Mouse (Mus musculus) CH12.LX (cell line): ENCODE data around the gene Rab23. TPM values are rescaled to one million over a fixed set of nuclear protein-coding genes. Genes with fewer than 3 reads are reported as not detected.

Experiments used
- DNase-seq: peaks from one replicate; pipeline ENCODE4 v3.0.0-alpha.2; 2013; ENCODE audit errors: extremely low read depth
- H3K27ac ChIP-seq: 2 replicates; pipeline ENCODE4 v1.5.1; 2012; ENCODE audit warnings: low read depth, mild to moderate bottlenecking, control low read depth, moderate library complexity; ENCODE audit not compliant: insufficient read depth
- H3K27me3 ChIP-seq: replicated peaks from 2 replicates; pipeline ENCODE3; 2012; ENCODE audit warnings: inconsistent platforms
- H3K36me3 ChIP-seq, 2 experiments: replicated peaks in 1 of 2; 2 replicates each; pipeline versions ENCODE3 to v1.6.1; 2012; ENCODE audit warnings: inconsistent platforms in 1 of 2, low read length in 1 of 2, mild to moderate bottlenecking in 1 of 2, mixed read lengths in 1 of 2, moderate library complexity in 1 of 2; ENCODE audit not compliant: control insufficient read depth in 1 of 2, insufficient read depth in 1 of 2
- H3K4me1 ChIP-seq, 2 experiments: 2 replicates each; pipeline ENCODE4 v1.6.1; 2012; ENCODE audit warnings: inconsistent platforms in 1 of 2, moderate library complexity in 1 of 2; ENCODE audit not compliant: insufficient read depth in 2 of 2, control insufficient read depth in 1 of 2
- H3K4me2 ChIP-seq: 2 replicates; pipeline ENCODE4 v1.6.1; 2012; ENCODE audit warnings: low read depth, mild to moderate bottlenecking, control low read depth; ENCODE audit not compliant: poor library complexity, insufficient read depth, severe bottlenecking
- H3K4me3 ChIP-seq, 3 experiments: fragments of 150-350 bp in 1 of 3; sonication (generic) in 1 of 3; replicated peaks in 1 of 3; 2 replicates each; pipeline versions ENCODE3 to v1.5.1; 2011 to 2012; ENCODE audit warnings: low read depth in 2 of 3, low read length in 2 of 3, mild to moderate bottlenecking in 2 of 3, moderate library complexity in 2 of 3, control low read depth in 1 of 3, improper control_type of control experiment in 1 of 3, inconsistent platforms in 1 of 3, mixed read lengths in 1 of 3; ENCODE audit not compliant: poor library complexity in 1 of 3
- H3K79me2 ChIP-seq: replicated peaks from 2 replicates; pipeline ENCODE4 v1.6.1; 2012; ENCODE audit warnings: mild to moderate bottlenecking, moderate library complexity; ENCODE audit not compliant: control insufficient read depth, poor library complexity, insufficient read depth, severe bottlenecking; ENCODE audit errors: extremely low read depth
- H3K9ac ChIP-seq: 2 replicates; pipeline ENCODE4 v1.6.1; 2012; ENCODE audit warnings: low read depth, mild to moderate bottlenecking, control low read depth, moderate library complexity; ENCODE audit not compliant: insufficient read depth
- H3K9me3 ChIP-seq: replicated peaks from 2 replicates; pipeline ENCODE3; 2012; ENCODE audit warnings: low read length, inconsistent platforms, mixed read lengths
- BHLHE40 ChIP-seq: IDR thresholded peaks from 2 replicates; pipeline ENCODE4 v1.6.1; 2011; ENCODE audit warnings: mild to moderate bottlenecking, low read depth, low read length, improper control_type of control experiment
- CTCF ChIP-seq, 2 experiments: IDR thresholded peaks in 1 of 2; conservative IDR thresholded peaks in 1 of 2; 2 replicates each; pipeline ENCODE4 v1.5.1; 2011 to 2012; ENCODE audit warnings: low read depth in 2 of 2, low read length in 2 of 2, improper control_type of control experiment in 1 of 2, inconsistent platforms in 1 of 2, mild to moderate bottlenecking in 1 of 2, moderate library complexity in 1 of 2
- ETS1 ChIP-seq: conservative IDR thresholded peaks from 2 replicates; pipeline ENCODE4 v1.6.1; 2012; ENCODE audit warnings: low read depth, mild to moderate bottlenecking, inconsistent platforms, low read length, improper control_type of control experiment, moderate library complexity
- GABPA ChIP-seq: IDR thresholded peaks from 2 replicates; pipeline ENCODE4 v1.6.1; 2012; ENCODE audit warnings: low read depth, low read length, improper control_type of control experiment, inconsistent platforms; ENCODE audit not compliant: insufficient replicate concordance
- KAT2A ChIP-seq: IDR thresholded peaks from 2 replicates; pipeline ENCODE4 v1.6.1; 2012; ENCODE audit warnings: low read length, improper control_type of control experiment, inconsistent platforms; ENCODE audit not compliant: insufficient replicate concordance
- MAFK ChIP-seq: IDR thresholded peaks from 2 replicates; pipeline ENCODE4 v1.6.1; 2011; ENCODE audit warnings: low read length, improper control_type of control experiment; ENCODE audit not compliant: insufficient replicate concordance
- NELFE ChIP-seq: IDR thresholded peaks from 2 replicates; pipeline ENCODE4 v1.6.1; 2011; ENCODE audit warnings: low read depth, low read length, improper control_type of control experiment
- POLR2A ChIP-seq: IDR thresholded peaks from 2 replicates; pipeline ENCODE4 v1.6.1; 2011; ENCODE audit warnings: low read depth, mild to moderate bottlenecking, improper control_type of control experiment, low read length
- POLR2AphosphoS2 ChIP-seq: IDR thresholded peaks from 2 replicates; pipeline ENCODE4 v1.6.1; 2011; ENCODE audit warnings: low read depth, low read length, improper control_type of control experiment
- RAD21 ChIP-seq: IDR thresholded peaks from 2 replicates; pipeline ENCODE4 v1.6.1; 2011; ENCODE audit warnings: low read depth, mild to moderate bottlenecking, low read length, improper control_type of control experiment, moderate library complexity
- RCOR1 ChIP-seq: conservative IDR thresholded peaks from 2 replicates; pipeline ENCODE4 v1.6.1; 2012; ENCODE audit warnings: low read depth, mild to moderate bottlenecking, inconsistent platforms, low read length, improper control_type of control experiment
- SIN3A ChIP-seq: IDR thresholded peaks from 2 replicates; pipeline ENCODE4 v1.6.1; 2012; ENCODE audit warnings: low read length, improper control_type of control experiment, inconsistent platforms
- SMC3 ChIP-seq: IDR thresholded peaks from 2 replicates; pipeline ENCODE4 v1.6.1; 2011; ENCODE audit warnings: low read depth, low read length, improper control_type of control experiment
- TBP ChIP-seq: conservative IDR thresholded peaks from 2 replicates; pipeline ENCODE4 v1.6.1; 2011; ENCODE audit warnings: low read depth, low read length, improper control_type of control experiment
- dilution Hi-C: fragments of 300-500 bp; cut with MboI; formaldehyde crosslinking; loops from 2 replicates; pipeline ENCODE4 v1.14.3; 2020; ENCODE audit warnings: low sequenced_read_pairs; ENCODE audit not compliant: extremely low pct_unique_long_range_greater_than_20kb, extremely low pct_ligation_motif_present
- in situ Hi-C: fragments of 300-500 bp; cut with MboI; formaldehyde crosslinking; loops from 3 replicates; pipeline ENCODE4 v1.14.3; 2019; ENCODE audit warnings: low sequenced_read_pairs, low pct_ligation_motif_present, low pct_unique_long_range_greater_than_20kb, mixed read lengths
- polyA plus RNA-seq: library from polyadenylated mRNA; unstranded; fragments of >175 nt; gene quantifications from 2 replicates; pipeline ENCODE4 v1.2.1, GENCODE M21; 2012; ENCODE audit warnings: low read depth; ENCODE audit not compliant: insufficient read length
- total RNA-seq, 2 experiments: library from RNA; depleted of rRNA; stranded (reverse); fragments of 300-350 nt in 1 of 2; fragments of >200 nt in 1 of 2; gene quantifications; 2 replicates each; pipeline ENCODE4 v1.2.3; 2012 to 2014

The Rab23 gene
- total and polyA plus RNA-seq, 3 experiments = 5.8 to 17.6 (median 6.7) TPM

DNA sequence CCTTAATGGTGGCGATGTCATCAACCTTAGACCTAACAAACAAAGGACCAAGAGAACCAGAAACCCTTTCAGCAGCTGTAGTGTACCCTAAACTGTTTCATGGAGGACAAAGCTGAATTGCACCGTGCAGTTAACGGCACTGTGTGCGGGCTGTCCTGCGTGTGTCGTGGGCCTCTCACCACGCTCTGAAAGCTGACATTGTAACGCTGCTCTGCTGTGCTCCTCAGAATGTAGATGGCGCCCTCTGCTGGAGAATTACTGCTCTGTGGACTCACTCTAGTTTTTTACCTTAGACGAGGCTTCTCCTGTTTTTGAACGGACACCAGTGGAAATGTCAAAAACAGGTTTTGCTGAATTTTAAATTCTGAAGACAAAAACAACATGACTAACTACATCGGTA, 19.6 kb downstream of the Rab23 start:
- in situ Hi-C loops = no loop called here
- TF ChIP-seq CTCF (conservative IDR thresholded peaks at IDR 0.05 in 1 of 2, IDR thresholded peaks at IDR 0.05 in 1 of 2; ENCODE audit: low read depth in 2 of 2, low read length in 2 of 2) = peak; percentile 81 to 92
- peak; percentile 85 for TF ChIP-seq RAD21
- 0 out of 2 replicates have a peak, but pooled peaks have one; percentile 8 for TF ChIP-seq SIN3A
- TF ChIP-seq GABPA = no peak
- TF ChIP-seq NELFE = peak; percentile 24; the same call in 1 of the 2 replicates
- peak; percentile 87 for TF ChIP-seq SMC3
- TF ChIP-seq, all 38 proteins: peak for 5
- Histone ChIP-seq H3K9ac (no peak overlapping the region), H3K36me3 (peaks cover 58 to 84% of the 10 kb centered on the region in 2 experiments), H3K4me3 (no peak overlapping the region), H3K9me3 (no peaks in the 10 kb centered on the region), H3K4me2 (no peak overlapping the region), H3K4me1 (peaks cover 0 to 5% of the 10 kb centered on the region in 2 experiments; a peak in 1 of 4 replicates), H3K79me2 (no peaks in the 10 kb centered on the region; the same call in 1 of the 2 replicates), H3K27ac (no peak overlapping the region), H3K27me3 (no peaks in the 10 kb centered on the region)
- dilution Hi-C loops = no loop called here
- DNase-seq = peak; percentile 83

DNA sequence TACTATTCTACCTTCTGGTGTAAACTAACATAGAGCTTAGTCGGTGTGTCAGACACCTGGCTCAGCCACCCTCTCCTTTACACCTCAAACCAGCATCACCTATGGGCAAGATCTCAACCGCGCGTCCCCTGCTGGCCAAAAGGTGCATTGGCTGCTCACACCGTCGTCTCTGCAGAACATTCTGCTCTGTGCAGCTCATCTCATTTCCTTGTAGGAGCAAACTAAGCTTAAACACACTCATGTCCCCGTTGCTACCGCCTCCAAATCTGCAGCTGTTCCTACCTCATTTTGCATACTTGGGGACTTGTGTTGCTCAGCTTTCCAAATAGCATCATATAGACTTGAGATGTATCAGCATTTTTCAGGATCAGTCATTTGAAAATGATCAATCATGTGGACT, 23.2 kb downstream of the Rab23 start:
- TF ChIP-seq BHLHE40 (no peak), GABPA (no peak), CTCF (conservative IDR thresholded peaks at IDR 0.05 in 1 of 2, IDR thresholded peaks at IDR 0.05 in 1 of 2; ENCODE audit: low read depth in 2 of 2, low read length in 2 of 2) (peak; percentile 76 to 79), RAD21 (peak; percentile 25), MAFK (no peak), POLR2A (0 out of 2 replicates have a peak, but pooled peaks have one; percentile 20), POLR2AphosphoS2 (peak; percentile 61; the same call in 1 of the 2 replicates), TBP (0 out of 2 replicates have a peak, but pooled peaks have one; percentile 21), KAT2A (no peak), RCOR1 (no peak), SMC3 (peak; percentile 79), ETS1 (no peak)
- TF ChIP-seq, all 38 proteins: peak for 6
- in situ Hi-C loops = loop anchor here (10.0 kb wide), 1 partner anchor 58 kb away; no protein-coding TSS in a partner anchor
- H3K9ac ChIP-seq = no peak overlapping the region
- no peaks in the 10 kb centered on the region; the same call in 1 of the 2 replicates for H3K79me2 ChIP-seq
- H3K4me3 ChIP-seq = no peak overlapping the region
- dilution Hi-C loops = no loop called here
- H3K4me1 ChIP-seq = peaks cover 0 to 5% of the 10 kb centered on the region in 2 experiments; a peak in 1 of 4 replicates
- peaks cover 57 to 83% of the 10 kb centered on the region in 2 experiments for H3K36me3 ChIP-seq
- DNase-seq = peak; percentile 51
- no peak overlapping the region for H3K4me2 ChIP-seq
- H3K27ac ChIP-seq = no peak overlapping the region
- H3K9me3 ChIP-seq = no peaks in the 10 kb centered on the region
- H3K27me3 ChIP-seq = no peaks in the 10 kb centered on the region
